ENCODE assay signal across 9 mouse cellular contexts in the genomic region with DNA sequence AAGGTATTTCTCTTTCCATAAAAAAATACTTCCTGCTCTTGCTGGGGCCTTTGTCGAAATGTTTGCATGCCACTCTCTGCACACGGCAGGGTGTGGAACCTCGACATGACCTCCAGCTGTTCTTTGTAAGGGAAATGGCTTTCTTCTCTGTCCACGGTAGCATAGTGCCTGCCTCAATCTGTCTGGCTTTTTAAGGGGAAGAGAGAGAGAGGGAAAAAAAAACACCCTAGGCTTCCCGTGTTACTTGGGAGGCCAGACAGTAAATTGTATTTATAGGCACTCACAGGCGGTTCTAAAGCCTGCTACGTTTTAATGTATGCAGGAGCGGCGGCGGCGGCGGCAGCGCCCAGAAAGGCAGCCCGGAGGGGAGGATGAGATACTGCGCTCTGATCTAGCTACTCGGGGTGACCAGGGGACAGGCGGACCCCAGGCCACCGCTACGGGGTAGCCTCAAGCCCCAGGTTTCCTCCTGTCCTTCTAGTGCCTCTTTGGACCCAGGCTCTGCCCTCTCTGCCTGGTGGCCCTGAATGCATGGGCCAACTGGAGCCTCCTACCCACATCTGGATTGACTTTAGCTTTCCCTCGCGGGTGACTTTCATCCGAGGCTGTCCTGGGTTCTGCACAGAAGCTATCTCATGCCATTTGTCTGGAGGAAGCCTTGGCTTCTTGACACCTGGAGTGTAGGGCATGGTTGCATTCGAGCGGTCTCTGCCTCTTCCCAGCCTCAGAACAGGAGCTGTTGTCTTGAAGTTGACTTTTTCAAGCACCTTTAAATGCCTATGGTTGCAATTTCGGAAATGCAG. TPM values are rescaled to one million over a fixed set of nuclear protein-coding genes. Genes with fewer than 3 reads are reported as not detected.
DNase-seq lines count a peak whose midpoint lies in the region; ATAC-seq and TF ChIP-seq lines count a peak whose summit lies in the region.
"Had no signal": no experiment of that assay in that cellular context is flagged by ENCODE, and none has a peak within 500 bp of the region (broad histone marks: within the 10 kb centered on the region; RNA-seq: fewer than 3 reads in every experiment).

No protein-coding gene starts in this region.

- no peak overlapping the region for H3K4me3 ChIP-seq in lung, embryonic 16.5 days (ENCODE audit: low read length)
- H3K4me3 ChIP-seq in hindbrain, embryonic 10.5 days, result peak overlapping the region; percentile 48
- no peak overlapping the region for H3K4me3 ChIP-seq in stomach, postnatal 0 days (ENCODE audit: low read depth, low read length)

- no peak for TF ChIP-seq EP300 in stomach, postnatal 0 days (optimal IDR thresholded peaks at IDR 0.05)

- H3K9ac ChIP-seq in lung, embryonic 16.5 days (ENCODE audit: low read length), result peak overlapping the region; percentile 33; the same call in 1 of the 2 replicates
- H3K9ac ChIP-seq in stomach, postnatal 0 days (ENCODE audit: low read length), result no peak overlapping the region

- H3K27me3 ChIP-seq in lung, embryonic 16.5 days (ENCODE audit: control insufficient read depth, insufficient read depth, low read depth, low read length), result no peaks in the 10 kb centered on the region
- peaks cover 34% of the 10 kb centered on the region for H3K27me3 ChIP-seq in hindbrain, embryonic 10.5 days (ENCODE audit: insufficient read depth, poor library complexity, severe bottlenecking)
- H3K27me3 ChIP-seq in stomach, postnatal 0 days (ENCODE audit: control insufficient read depth, insufficient read depth, low read length), result no peaks in the 10 kb centered on the region

- H3K36me3 ChIP-seq in lung, embryonic 16.5 days (ENCODE audit: control insufficient read depth, insufficient read depth, low read length), result peaks cover 7% of the 10 kb centered on the region; the same call in 1 of the 2 replicates
- H3K36me3 ChIP-seq in hindbrain, embryonic 10.5 days, result 0 out of 2 replicates have a peak, but pooled peaks cover 4% of the 10 kb centered on the region
- peaks cover 5% of the 10 kb centered on the region for H3K36me3 ChIP-seq in stomach, postnatal 0 days (ENCODE audit: control insufficient read depth, insufficient read depth, low read length)

- H3K9me3 ChIP-seq in lung, embryonic 16.5 days (ENCODE audit: control insufficient read depth, low read length), result 0 out of 2 replicates have a peak, but pooled peaks cover 2% of the 10 kb centered on the region
- no peaks in the 10 kb centered on the region for H3K9me3 ChIP-seq in hindbrain, embryonic 10.5 days
- no peaks in the 10 kb centered on the region for H3K9me3 ChIP-seq in stomach, postnatal 0 days (ENCODE audit: control insufficient read depth, low read length)

- peaks cover 15% of the 10 kb centered on the region for H3K4me1 ChIP-seq in lung, embryonic 16.5 days (replicated peaks; ENCODE audit: control insufficient read depth, insufficient read depth, low read length)
- peaks cover 37% of the 10 kb centered on the region for H3K4me1 ChIP-seq in hindbrain, embryonic 10.5 days (replicated peaks)
- no peaks in the 10 kb centered on the region for H3K4me1 ChIP-seq in stomach, postnatal 0 days (replicated peaks; ENCODE audit: control insufficient read depth, insufficient read depth)

- TF ChIP-seq CTCF in stomach, postnatal 0 days (IDR thresholded peaks at IDR 0.05; ENCODE audit: low read depth), result no peak

- no peak for DNase-seq in lung, postnatal 4 days
- DNase-seq in hindbrain, embryonic 10.5 days (ENCODE audit: low spot score), result peak; percentile 50
- peak; percentile 21 for DNase-seq in lung, postnatal 25 days (ENCODE audit: low spot score)
- peak; percentile 73 for DNase-seq in stomach, postnatal 0 days (ENCODE audit: low spot score)
- DNase-seq in adrenal gland, adult 18-20 months (ENCODE audit: low spot score in 2 of 2), result no peak
- DNase-seq in cerebellum, adult 9-10 months, result no peak
- no peak for DNase-seq in kidney, adult 11 months
- DNase-seq: thymus, postnatal 4 days had no signal

- no peak overlapping the region for H3K27ac ChIP-seq in lung, embryonic 16.5 days (ENCODE audit: low read length)
- peak overlapping the region; percentile 66 for H3K27ac ChIP-seq in hindbrain, embryonic 10.5 days
- H3K27ac ChIP-seq in stomach, postnatal 0 days (replicated peaks), result 0 out of 2 replicates have a peak overlapping the region, but pooled peaks have one; percentile 9

- ATAC-seq in lung, embryonic 16.5 days (ENCODE audit: low read depth), result no peak
- ATAC-seq in stomach, postnatal 0 days (ENCODE audit: low FRiP score, low TSS enrichment), result peak; percentile 87

- peak overlapping the region; percentile 31; the same call in 1 of the 2 replicates for H3K4me2 ChIP-seq in lung, embryonic 16.5 days (ENCODE audit: low read depth, low read length)
- peak overlapping the region; percentile 25; the same call in 1 of the 2 replicates for H3K4me2 ChIP-seq in stomach, postnatal 0 days (replicated peaks; ENCODE audit: low read depth)

- 22% methylated on average over 25 of the region's 25 CpGs for WGBS in lung, embryonic 16.5 days
- WGBS in hindbrain, embryonic 10.5 days, result 4% methylated on average over 25 of the region's 25 CpGs
- WGBS in stomach, postnatal 0 days, result 31% methylated on average over 25 of the region's 25 CpGs

RNA-seq across cellular contexts. Expression of a gene that starts 49.5 kb away (rescaled TPM):
- polyA plus RNA-seq in lung, embryonic 16.5 days (2015; fragmentation: Nextera tagmentation; extraction: Ambion mirVana), result 4.0 and 6.0 TPM in 2 replicates
- 0.93 and 2.8 TPM in 2 replicates for polyA plus RNA-seq in hindbrain, embryonic 10.5 days (2016; fragmentation: Nextera tagmentation; extraction: Ambion mirVana)
- polyA plus RNA-seq in stomach, postnatal 0 days (2015; fragmentation: Nextera tagmentation; extraction: Ambion mirVana), result 0.21 TPM in 1 of 2 replicates, not detected in the other
- total RNA-seq in adrenal gland, adult 18-20 months (2021), result 1 to 10 TPM in 1 of 2 experiments, under 1 TPM in 1; 0.48 to 2.0 TPM

Comparison
In these comparisons a context has a peak if more than half of its experiments do, and no peak if none do; other contexts are left out.
1. DNase-seq: peak in hindbrain, embryonic 10.5 days (single experiment), lung, postnatal 25 days (single experiment) and stomach, postnatal 0 days (single experiment); none in lung, postnatal 4 days (0 of 2), adrenal gland, adult 18-20 months (0 of 2), cerebellum, adult 9-10 months (single experiment) and kidney, adult 11 months (single experiment).